Mouse (Mus musculus): Measurements from ENCODE around the gene Polr3k. TPM values are rescaled to one million over a fixed set of nuclear protein-coding genes. Genes with fewer than 3 reads are reported as not detected.
A peak's percentile ranks its signal among the peaks of the same experiment; 100 is the strongest.

Polr3k gene
- polyA plus RNA-seq (2014; fragmentation: Nextera tagmentation; extraction: Ambion mirVana) = 99.4 and 103 TPM in 2 replicates

DNA sequence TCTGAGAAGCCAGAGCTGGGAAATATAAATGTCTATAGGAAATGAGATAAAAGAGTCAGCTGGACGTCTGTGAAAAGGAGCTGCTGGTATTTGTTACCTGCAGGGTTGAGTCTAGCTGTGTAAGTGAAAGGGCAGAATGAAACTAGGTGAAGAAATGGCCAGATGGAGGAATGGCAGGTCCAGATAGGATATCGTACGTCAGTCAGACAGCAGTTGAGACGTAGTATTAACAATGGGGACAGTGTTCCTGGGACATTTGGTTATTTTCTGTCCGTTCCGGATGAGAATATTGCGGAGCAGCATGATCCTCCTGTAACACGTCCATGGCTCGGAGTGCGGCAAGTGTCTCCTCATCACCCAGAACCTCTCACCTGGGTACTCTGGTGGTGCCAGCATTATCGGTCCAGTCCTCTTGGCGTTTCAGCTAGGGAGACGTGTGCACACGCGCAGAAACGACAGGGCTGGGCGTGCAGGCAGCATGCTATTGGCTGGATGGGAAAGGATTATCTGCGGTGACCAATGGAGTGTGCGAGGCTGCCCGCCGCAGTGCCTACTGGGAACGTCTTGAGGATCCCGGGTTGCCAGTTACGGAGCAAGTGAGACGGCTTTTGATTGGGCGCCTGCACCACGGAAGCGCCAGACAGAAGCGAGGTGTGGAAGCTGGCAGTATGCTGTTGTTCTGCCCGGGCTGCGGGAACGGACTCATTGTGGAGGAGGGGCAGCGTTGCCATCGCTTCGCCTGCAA is at the start of gene Polr3k:
TSS of gene Polr3k (plus strand) at position 547 of the 745 bp plus-strand sequence.
- peak within 1 kb of the TSS; percentile 76 for H3K9ac ChIP-seq (ENCODE audit: low read length)
- H3K4me2 ChIP-seq (ENCODE audit: low read depth, low read length, severe bottlenecking) = peak within 1 kb of the TSS; percentile 84
- under 1% methylated on average over 35 of the region's 35 CpGs for WGBS

GRCm38 (mm10) chr2:181829032-181829650 is 35.0 kb upstream of the Polr3k start:
- Histone ChIP-seq H3K27ac (ENCODE audit: low read depth, low read length) (no peak overlapping the region), H3K27me3 (ENCODE audit: control insufficient read depth, insufficient read depth, low read length) (no peaks in the 10 kb centered on the region), H3K4me2 (ENCODE audit: low read depth, low read length, severe bottlenecking) (no peak overlapping the region), H3K4me3 (ENCODE audit: low read depth, low read length) (no peak overlapping the region), H3K36me3 (ENCODE audit: control insufficient read depth, insufficient read depth, low read length) (no peaks in the 10 kb centered on the region; the same call in 1 of the 2 replicates), H3K9me3 (ENCODE audit: control insufficient read depth, low read length) (no peaks in the 10 kb centered on the region), H3K9ac (ENCODE audit: low read length) (no peak overlapping the region), H3K4me1 (replicated peaks; ENCODE audit: control insufficient read depth, insufficient read depth, low read length) (no peaks in the 10 kb centered on the region)
- ATAC-seq (replicated peaks; ENCODE audit: low FRiP score) (no peak), DNase-seq (ENCODE audit: low spot score) (no peak)
- 76% methylated on average over 2 of the region's 2 CpGs for WGBS

More for the DNA sequence above, at the start of gene Polr3k:
- peaks cover 4% of the 10 kb centered on the region; the same call in 1 of the 2 replicates for H3K4me1 ChIP-seq (replicated peaks; ENCODE audit: control insufficient read depth, insufficient read depth, low read length)
- ATAC-seq (replicated peaks; ENCODE audit: low FRiP score) (peak; percentile 100), DNase-seq (ENCODE audit: low spot score) (peak; percentile 96)
- no peaks in the 10 kb centered on the region for H3K9me3 ChIP-seq (ENCODE audit: control insufficient read depth, low read length)
- no peaks in the 10 kb centered on the region for H3K27me3 ChIP-seq (ENCODE audit: control insufficient read depth, insufficient read depth, low read length)
- H3K4me3 ChIP-seq (ENCODE audit: low read depth, low read length) = peak within 1 kb of the TSS; percentile 73
- H3K27ac ChIP-seq (ENCODE audit: low read depth, low read length) = peak within 1 kb of the TSS; percentile 32; the same call in 1 of the 2 replicates
- H3K36me3 ChIP-seq (ENCODE audit: control insufficient read depth, insufficient read depth, low read length) = no peaks in the 10 kb centered on the region; the same call in 1 of the 2 replicates

DNA sequence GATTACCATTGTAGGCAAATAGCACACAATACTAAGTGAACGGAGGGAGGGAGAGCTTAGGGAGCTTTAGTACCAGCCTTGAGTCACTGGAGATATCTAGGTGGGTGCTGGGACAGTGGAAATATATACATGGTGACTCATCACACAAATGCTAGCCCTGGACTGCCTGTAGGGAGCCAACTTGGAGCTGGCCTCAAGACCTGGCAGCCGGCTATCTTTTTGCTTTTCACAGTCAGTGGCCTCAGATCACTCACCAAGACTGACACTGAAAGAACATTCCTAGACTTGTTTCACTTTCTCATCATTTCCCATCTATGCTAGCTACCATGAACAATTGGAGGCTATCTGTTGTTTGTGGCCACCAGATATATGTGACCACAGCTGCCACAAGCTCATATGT is 31.4 kb upstream of the Polr3k start:
- Histone ChIP-seq H3K36me3 (ENCODE audit: control insufficient read depth, insufficient read depth, low read length) (no peaks in the 10 kb centered on the region), H3K4me2 (ENCODE audit: low read depth, low read length, severe bottlenecking) (no peak overlapping the region), H3K27me3 (ENCODE audit: control insufficient read depth, insufficient read depth, low read length) (no peaks in the 10 kb centered on the region), H3K9me3 (ENCODE audit: control insufficient read depth, low read length) (no peaks in the 10 kb centered on the region), H3K4me3 (ENCODE audit: low read depth, low read length) (no peak overlapping the region), H3K27ac (ENCODE audit: low read depth, low read length) (no peak overlapping the region), H3K9ac (ENCODE audit: low read length) (no peak overlapping the region), H3K4me1 (replicated peaks; ENCODE audit: control insufficient read depth, insufficient read depth, low read length) (no peaks in the 10 kb centered on the region)
- WGBS = 84% methylated on average over 2 of the region's 2 CpGs
- ATAC-seq (replicated peaks; ENCODE audit: low FRiP score) (no peak), DNase-seq (ENCODE audit: low spot score) (no peak)

GRCm38 (mm10) chr2:181837372-181838292 is 26.5 kb upstream of the Polr3k start, which contains the start of gene Pcmtd2:
Pcmtd2 (plus strand) TSS chr2:181837854.
- Histone ChIP-seq H3K4me3 (ENCODE audit: low read depth, low read length) (peak within 1 kb of the TSS; percentile 60), H3K4me1 (replicated peaks; ENCODE audit: control insufficient read depth, insufficient read depth, low read length) (no peaks in the 10 kb centered on the region; the same call in 1 of the 2 replicates), H3K9ac (ENCODE audit: low read length) (peak within 1 kb of the TSS; percentile 70), H3K4me2 (ENCODE audit: low read depth, low read length, severe bottlenecking) (peak within 1 kb of the TSS; percentile 59), H3K9me3 (ENCODE audit: control insufficient read depth, low read length) (no peaks in the 10 kb centered on the region), H3K27ac (ENCODE audit: low read depth, low read length) (peak within 1 kb of the TSS; percentile 71; the same call in 1 of the 2 replicates), H3K27me3 (ENCODE audit: control insufficient read depth, insufficient read depth, low read length) (no peaks in the 10 kb centered on the region), H3K36me3 (ENCODE audit: control insufficient read depth, insufficient read depth, low read length) (no peaks in the 10 kb centered on the region)
- WGBS = under 1% methylated on average over 35 of the region's 35 CpGs
- ATAC-seq (replicated peaks; ENCODE audit: low FRiP score) (peak; percentile 99), DNase-seq (ENCODE audit: low spot score) (peak; percentile 96)

- WGBS = under 1% methylated on average over 3 of the region's 3 CpGs
- Histone ChIP-seq H3K9ac (ENCODE audit: low read length) (peak overlapping the region; percentile 70), H3K27ac (ENCODE audit: low read depth, low read length) (no peak overlapping the region; the same call in 1 of the 2 replicates), H3K4me2 (ENCODE audit: low read depth, low read length, severe bottlenecking) (peak overlapping the region; percentile 59), H3K4me3 (ENCODE audit: low read depth, low read length) (peak overlapping the region; percentile 60), H3K9me3 (ENCODE audit: control insufficient read depth, low read length) (no peaks in the 10 kb centered on the region), H3K36me3 (ENCODE audit: control insufficient read depth, insufficient read depth, low read length) (no peaks in the 10 kb centered on the region), H3K4me1 (replicated peaks; ENCODE audit: control insufficient read depth, insufficient read depth, low read length) (no peaks in the 10 kb centered on the region; the same call in 1 of the 2 replicates), H3K27me3 (ENCODE audit: control insufficient read depth, insufficient read depth, low read length) (no peaks in the 10 kb centered on the region)
- DNase-seq (ENCODE audit: low spot score) (no peak), ATAC-seq (replicated peaks; ENCODE audit: low FRiP score) (0 out of 2 replicates have a peak, but pooled peaks have one; percentile 22)
Measured at GRCm38 (mm10) chr2:181838293-181838680, 25.9 kb upstream of the Polr3k start.

GRCm38 (mm10) chr2:181845709-181846394 is 18.3 kb upstream of the Polr3k start:
- H3K36me3 ChIP-seq (ENCODE audit: control insufficient read depth, insufficient read depth, low read length) = no peaks in the 10 kb centered on the region
- no peak overlapping the region for H3K27ac ChIP-seq (ENCODE audit: low read depth, low read length)
- H3K9ac ChIP-seq (ENCODE audit: low read length) = no peak overlapping the region
- DNase-seq (ENCODE audit: low spot score) (no peak), ATAC-seq (replicated peaks; ENCODE audit: low FRiP score) (no peak)
- no peaks in the 10 kb centered on the region for H3K9me3 ChIP-seq (ENCODE audit: control insufficient read depth, low read length)
- no peak overlapping the region for H3K4me3 ChIP-seq (ENCODE audit: low read depth, low read length)
- WGBS = 80% methylated on average over 5 of the region's 5 CpGs
- no peaks in the 10 kb centered on the region for H3K27me3 ChIP-seq (ENCODE audit: control insufficient read depth, insufficient read depth, low read length)
- H3K4me1 ChIP-seq (replicated peaks; ENCODE audit: control insufficient read depth, insufficient read depth, low read length) = no peaks in the 10 kb centered on the region
- no peak overlapping the region for H3K4me2 ChIP-seq (ENCODE audit: low read depth, low read length, severe bottlenecking)

- ATAC-seq (replicated peaks; ENCODE audit: low FRiP score) (peak; percentile 54; the same call in 1 of the 2 replicates), DNase-seq (ENCODE audit: low spot score) (no peak)
- Histone ChIP-seq H3K4me3 (ENCODE audit: low read depth, low read length) (peak overlapping the region; percentile 73), H3K9ac (ENCODE audit: low read length) (peak overlapping the region; percentile 76), H3K4me1 (replicated peaks; ENCODE audit: control insufficient read depth, insufficient read depth, low read length) (peaks cover 4% of the 10 kb centered on the region; the same call in 1 of the 2 replicates), H3K27me3 (ENCODE audit: control insufficient read depth, insufficient read depth, low read length) (no peaks in the 10 kb centered on the region), H3K9me3 (ENCODE audit: control insufficient read depth, low read length) (no peaks in the 10 kb centered on the region), H3K36me3 (ENCODE audit: control insufficient read depth, insufficient read depth, low read length) (no peaks in the 10 kb centered on the region; the same call in 1 of the 2 replicates), H3K27ac (ENCODE audit: low read depth, low read length) (peak overlapping the region; percentile 32; the same call in 1 of the 2 replicates), H3K4me2 (ENCODE audit: low read depth, low read length, severe bottlenecking) (peak overlapping the region; percentile 84)
- under 1% methylated on average over 22 of the region's 22 CpGs for WGBS
Measured at GRCm38 (mm10) chr2:181864536-181864860, 361 bp downstream of the Polr3k start.

Measured in forebrain, embryonic 11.5 days (tissue).